Mouse (Mus musculus) thymus, adult 2 months (tissue): ENCODE data around the gene Ssr3.

Experiments used
- CTCF ChIP-seq: fragments of 200-500 bp; IDR thresholded peaks from 2 replicates; pipeline ENCODE4 v1.5.1; 2012; ENCODE audit warnings: mild to moderate bottlenecking, control low read depth, low read length, moderate library complexity, borderline replicate concordance; ENCODE audit not compliant: control insufficient read depth, poor library complexity, insufficient read depth; ENCODE audit errors: extremely low read depth
- POLR2A ChIP-seq: fragments of 200-500 bp; IDR thresholded peaks from 2 replicates; pipeline ENCODE4 v1.6.1; 2012; ENCODE audit warnings: mild to moderate bottlenecking, low read length, control low read depth, moderate library complexity; ENCODE audit not compliant: control insufficient read depth, poor library complexity, insufficient read depth; ENCODE audit errors: extremely low read depth

DNA sequence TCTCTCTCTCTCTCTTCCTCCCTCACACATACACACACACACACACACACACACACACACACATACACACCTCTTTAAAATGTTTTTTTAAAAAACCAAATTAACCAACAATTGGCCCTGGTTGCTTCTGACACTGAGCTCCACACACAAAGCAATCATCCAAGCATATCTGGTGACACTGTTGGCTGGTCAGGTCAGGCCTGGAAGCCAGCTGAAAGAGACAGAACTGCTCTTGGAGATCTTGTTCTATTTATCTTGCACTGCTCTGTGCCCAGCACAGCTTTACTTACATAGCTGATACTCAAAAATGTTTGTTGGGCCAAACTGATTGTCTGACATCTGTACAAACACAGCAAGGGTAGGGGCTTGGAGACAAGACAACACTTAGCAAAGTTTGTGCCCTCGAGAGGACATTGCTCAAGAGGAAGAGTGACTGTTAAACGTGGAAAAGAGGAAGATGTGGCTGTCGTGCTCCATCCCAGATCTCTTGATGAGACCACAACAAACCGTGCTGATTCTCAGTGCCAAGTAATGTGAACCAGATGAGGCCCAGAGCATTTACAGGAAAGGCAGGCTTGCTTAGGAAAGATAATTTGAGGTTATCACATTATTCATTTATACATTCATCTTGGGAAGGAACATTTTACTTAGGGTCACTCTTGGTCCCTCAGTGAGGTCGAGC lies 25.6 kb upstream of the Ssr3 start:
- TF ChIP-seq CTCF (no peak), POLR2A (no peak)
